Mouse (Mus musculus) stomach, postnatal 0 days (tissue): Measurements from ENCODE around the gene Herc3.

Source experiments
- CTCF ChIP-seq: IDR thresholded peaks from 2 replicates; pipeline ENCODE4 v1.5.1; 2016; ENCODE audit warnings: antibody characterized with exemption, low read depth, mild to moderate bottlenecking, moderate library complexity
- EP300 ChIP-seq: optimal IDR thresholded peaks from 2 replicates; pipeline ENCODE3; 2016; ENCODE audit warnings: antibody characterized with exemption

DNA sequence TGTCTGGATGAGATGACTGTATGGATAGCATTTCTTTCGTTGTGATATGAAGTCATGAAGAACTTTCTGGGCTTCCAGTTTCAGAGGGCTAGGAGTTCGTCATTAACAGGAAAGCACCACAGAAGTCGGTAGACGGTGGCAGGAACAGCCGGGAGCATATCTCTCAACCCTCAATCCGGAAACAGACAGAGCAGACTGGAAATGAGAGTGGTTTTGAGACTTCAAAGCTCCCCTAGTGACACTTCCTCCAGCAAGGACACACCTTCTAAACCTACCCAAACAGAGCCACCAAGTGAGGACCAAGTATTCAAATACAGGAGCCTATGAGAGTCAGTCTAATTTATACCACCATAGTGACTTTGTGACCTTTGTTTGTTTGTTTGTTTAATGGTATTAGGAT, 62.0 kb downstream of the Herc3 start:
- TF ChIP-seq CTCF, result no peak
- TF ChIP-seq EP300, result no peak
